Mouse (Mus musculus) MN1 (cell line): ENCODE data around the gene Alkbh1.

Source experiments
- DNase-seq: peaks from one replicate; pipeline ENCODE4 v3.0.0-alpha.2; 2016; ENCODE audit warnings: low spot score

Gene Alkbh1

DNA sequence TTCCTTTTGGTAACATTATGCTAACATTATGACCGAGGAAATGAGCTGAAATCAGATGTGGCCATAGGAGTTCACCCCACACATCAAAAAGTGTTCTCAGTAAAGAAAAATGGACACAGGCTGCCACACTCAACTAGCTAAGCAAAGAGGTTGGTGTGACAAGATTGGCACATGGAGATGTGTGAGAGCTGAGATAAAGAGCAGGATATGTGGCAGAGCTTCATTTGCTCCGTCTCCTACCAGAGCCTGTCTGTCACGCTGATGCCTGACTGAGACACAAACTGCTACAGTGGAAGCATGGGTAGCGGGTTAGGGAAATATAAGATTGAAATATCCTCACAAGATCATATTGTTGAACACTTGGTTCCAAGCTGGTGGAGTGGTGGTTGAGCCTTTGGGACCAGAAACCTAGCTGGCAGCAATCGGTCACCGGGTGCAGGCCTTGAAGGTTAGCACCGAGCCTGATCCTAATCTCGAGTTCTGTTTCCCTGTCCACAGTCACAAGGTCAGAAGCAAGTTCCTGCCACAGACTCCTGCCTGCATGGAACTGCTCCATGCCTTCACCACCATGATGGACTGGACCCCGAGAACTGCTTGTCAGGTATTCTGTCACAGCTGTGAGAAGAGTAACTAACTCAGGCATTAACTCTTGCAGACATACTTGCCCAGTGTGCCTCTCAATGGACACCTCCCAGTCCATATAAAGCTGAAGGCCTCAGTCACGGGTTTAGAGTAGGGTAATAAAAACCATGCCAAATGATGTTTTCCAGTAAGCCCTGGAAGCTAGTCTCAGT is 63.0 kb downstream of the Alkbh1 start:
- no peak for DNase-seq

DNA sequence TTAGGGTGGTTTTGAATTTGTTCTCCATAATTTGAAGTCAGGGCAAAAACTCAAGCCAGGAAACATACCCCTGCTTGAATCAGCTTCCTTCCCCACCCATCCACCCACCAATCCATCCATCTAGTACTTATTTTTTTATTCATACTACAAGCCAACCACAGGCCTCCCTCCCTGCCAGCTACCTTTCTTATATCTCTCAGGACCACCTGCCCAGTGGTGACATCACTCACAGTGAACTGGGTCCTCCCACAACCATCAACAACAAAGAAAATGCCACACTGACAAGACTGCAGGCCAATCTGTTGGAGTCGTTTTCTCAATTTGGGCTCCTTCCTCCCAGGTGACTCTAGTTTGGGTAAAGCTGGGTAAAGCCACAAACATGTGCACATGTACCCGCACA is 64.3 kb downstream of the Alkbh1 start:
- DNase-seq = no peak
